Mouse (Mus musculus) midbrain, embryonic 11.5 days (tissue): ENCODE data around the gene Izumo1. TPM values are rescaled to one million over a fixed set of nuclear protein-coding genes. Genes with fewer than 3 reads are reported as not detected.
A peak's percentile ranks its signal among the peaks of the same experiment; 100 is the strongest.
"Not testable (repeated sequence)": the region's sequence is repeated elsewhere in the genome, so short reads cannot be mapped to it uniquely, and the experiment has no call there.

ENCODE experiments used
- ATAC-seq: fragments of 200-750 bp; cut with Nextera tagmentation; 2 replicates; pipeline ENCODE4 v1.8.0; 2017; ENCODE audit warnings: moderate TSS enrichment, moderate library complexity; ENCODE audit not compliant: low FRiP score
- DNase-seq: peaks from one replicate; pipeline ENCODE4 v3.0.0; 2015; ENCODE audit warnings: low spot score; ENCODE audit errors: missing footprints
- H3K27ac ChIP-seq: fragments of 300-500 bp; sonication (generic); 2 replicates; pipeline ENCODE4 v1.5.1; 2014; ENCODE audit warnings: low read depth, low read length
- H3K27me3 ChIP-seq: fragments of 300-500 bp; sonication (generic); 2 replicates; pipeline ENCODE4 v1.6.1; 2014; ENCODE audit warnings: mild to moderate bottlenecking, low read length, moderate library complexity, mixed read lengths; ENCODE audit not compliant: control insufficient read depth, insufficient read depth
- H3K36me3 ChIP-seq: fragments of 300-500 bp; sonication (generic); 2 replicates; pipeline ENCODE4 v1.6.1; 2014; ENCODE audit warnings: mild to moderate bottlenecking, low read length, moderate library complexity, mixed read lengths; ENCODE audit not compliant: control insufficient read depth, insufficient read depth
- H3K4me1 ChIP-seq: fragments of 300-500 bp; sonication (generic); 2 replicates; pipeline ENCODE4 v1.6.1; 2014; ENCODE audit warnings: low read length; ENCODE audit not compliant: control insufficient read depth, insufficient read depth
- H3K4me2 ChIP-seq: fragments of 300-500 bp; sonication (generic); 2 replicates; pipeline ENCODE4 v1.6.1; 2014; ENCODE audit warnings: mild to moderate bottlenecking, moderate library complexity
- H3K4me3 ChIP-seq: fragments of 300-500 bp; sonication (generic); 2 replicates; pipeline ENCODE4 v1.5.1; 2014; ENCODE audit warnings: low read depth, low read length
- H3K9ac ChIP-seq: fragments of 300-500 bp; sonication (generic); 2 replicates; pipeline ENCODE4 v1.6.1; 2014; ENCODE audit warnings: low read length
- H3K9me3 ChIP-seq: fragments of 300-500 bp; sonication (generic); 2 replicates; pipeline ENCODE4 v1.6.1; 2016; ENCODE audit warnings: low read length; ENCODE audit not compliant: control insufficient read depth
- WGBS: fragments of 180-500 bp; shearing (Covaris S2); extraction: QIAGEN DNeasy Blood & Tissue Kit; methylation state at CpG from one replicate; pipeline ENCODE4 v1.1.7; 2014; 5-methylcytosine and 5-hydroxymethylcytosine counted together
- polyA plus RNA-seq: library from polyadenylated mRNA; unstranded; fragments of >200 nt; fragmentation: Nextera tagmentation; extraction: Ambion mirVana; gene quantifications from 2 replicates; pipeline ENCODE4 v1.2.1, GENCODE M21; 2014

The Izumo1 gene
- polyA plus RNA-seq, 1 experiment from 2014 or later: 0.29 TPM

DNA sequence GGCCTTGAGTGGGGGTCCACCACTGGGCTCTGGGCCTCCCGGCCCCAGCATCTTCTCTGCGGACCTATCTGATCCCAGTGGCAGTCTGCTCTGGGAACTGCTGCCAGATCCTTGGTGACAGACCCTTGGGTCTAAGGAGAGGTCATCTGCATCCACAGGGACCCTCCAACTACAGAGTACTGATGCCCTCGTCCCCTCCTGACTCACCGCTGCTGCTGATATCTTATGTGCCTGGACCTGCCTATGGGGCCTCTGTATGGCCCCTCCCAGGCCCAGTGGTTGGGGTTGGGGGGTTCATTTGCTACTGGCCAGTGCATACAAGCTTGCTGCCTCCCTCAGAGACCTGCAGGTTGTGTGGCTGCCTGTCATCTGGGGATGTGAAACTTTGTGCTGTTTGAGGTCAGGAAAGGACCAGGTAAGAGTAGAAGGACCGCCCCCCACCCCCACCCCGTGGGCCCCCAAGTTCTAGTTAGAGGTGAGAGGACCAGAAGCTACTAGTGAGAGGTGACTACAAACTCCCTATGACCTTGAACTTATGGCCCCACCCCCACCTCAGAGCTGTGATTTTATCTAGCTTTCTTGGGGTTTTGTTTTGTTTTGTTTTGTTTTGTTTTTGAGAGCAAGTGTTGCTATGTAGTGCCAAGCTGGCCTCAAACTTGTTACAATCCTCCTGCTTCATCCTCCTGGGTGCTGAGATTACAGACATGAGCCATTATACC is 23.4 kb downstream of the Izumo1 start:
- H3K4me2 ChIP-seq: peak overlapping the region; percentile 87
- ATAC-seq (no peak), DNase-seq (no peak)
- H3K27me3 ChIP-seq: no peaks in the 10 kb centered on the region
- H3K36me3 ChIP-seq: no peaks in the 10 kb centered on the region
- peaks cover 17% of the 10 kb centered on the region for H3K4me1 ChIP-seq
- WGBS: 74% methylated on average over 6 of the region's 6 CpGs
- no peaks in the 10 kb centered on the region for H3K9me3 ChIP-seq
- 0 out of 2 replicates have a peak overlapping the region, but pooled peaks have one; percentile 63 for H3K9ac ChIP-seq
- H3K27ac ChIP-seq: no peak overlapping the region; the same call in 1 of the 2 replicates
- peak overlapping the region; percentile 33; the same call in 1 of the 2 replicates for H3K4me3 ChIP-seq

GRCm38 (mm10) chr7:45645591-45645971 is 24.0 kb downstream of the Izumo1 start:
- H3K9me3 ChIP-seq: no peaks in the 10 kb centered on the region
- no peaks in the 10 kb centered on the region for H3K36me3 ChIP-seq
- H3K9ac ChIP-seq: no peak overlapping the region
- no peak overlapping the region for H3K27ac ChIP-seq
- ATAC-seq: no peak
- peaks cover 17% of the 10 kb centered on the region for H3K4me1 ChIP-seq
- H3K4me2 ChIP-seq: no peak overlapping the region
- DNase-seq: no peak
- H3K4me3 ChIP-seq: no peak overlapping the region
- H3K27me3 ChIP-seq: no peaks in the 10 kb centered on the region
- 73% methylated on average over 7 of the region's 7 CpGs for WGBS

DNA sequence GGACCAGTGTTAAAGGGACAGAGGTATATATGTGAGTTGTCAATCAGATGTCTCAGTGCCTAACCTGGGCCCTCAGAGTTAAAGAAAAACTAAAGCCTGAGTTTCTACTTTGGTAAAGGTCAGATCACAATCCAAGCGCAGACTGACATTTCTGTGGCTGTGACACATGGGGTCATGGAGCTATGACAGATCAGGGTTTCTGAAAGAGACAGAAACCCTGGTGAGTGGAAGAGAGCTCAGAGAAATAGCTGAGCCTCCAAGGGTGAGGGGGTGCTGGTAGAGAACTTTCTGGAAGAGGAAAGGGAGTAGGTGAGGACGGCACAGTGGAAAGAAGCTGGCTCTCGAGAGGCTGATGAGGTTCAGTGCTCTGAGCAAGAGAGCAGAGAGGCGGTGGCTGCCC is 25.1 kb downstream of the Izumo1 start:
- ATAC-seq (no peak), DNase-seq (no peak)
- Histone ChIP-seq H3K4me1 (peaks cover 17% of the 10 kb centered on the region), H3K4me3 (no peak overlapping the region), H3K27ac (no peak overlapping the region), H3K9ac (no peak overlapping the region), H3K4me2 (no peak overlapping the region), H3K27me3 (no peaks in the 10 kb centered on the region), H3K9me3 (no peaks in the 10 kb centered on the region), H3K36me3 (no peaks in the 10 kb centered on the region)
- WGBS: 77% methylated on average over 4 of the region's 4 CpGs

DNA sequence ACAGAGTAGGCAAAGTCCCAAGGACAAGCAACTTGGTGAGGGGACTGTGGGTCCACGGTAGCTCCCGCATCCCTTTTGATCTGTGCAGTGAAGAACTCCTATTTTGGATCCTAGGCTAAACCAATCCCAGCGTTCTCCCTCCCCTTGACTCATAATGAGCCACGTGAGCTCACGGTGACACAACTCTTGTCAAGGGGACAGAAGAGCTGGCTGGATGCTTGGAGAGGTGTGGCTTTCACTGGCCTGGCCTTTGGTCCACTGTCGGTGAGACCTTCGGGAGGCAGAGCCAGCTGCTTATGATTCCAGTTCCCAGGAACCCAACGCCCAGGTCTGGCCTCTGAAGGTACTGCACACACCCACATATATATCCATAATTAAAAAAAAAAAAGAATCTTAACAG is 27.7 kb downstream of the Izumo1 start:
- ATAC-seq (no peak), DNase-seq (no peak)
- Histone ChIP-seq H3K27me3 (no peaks in the 10 kb centered on the region), H3K4me2 (no peak overlapping the region), H3K36me3 (no peaks in the 10 kb centered on the region), H3K4me3 (no peak overlapping the region), H3K4me1 (peaks cover 4% of the 10 kb centered on the region), H3K9ac (no peak overlapping the region), H3K9me3 (no peaks in the 10 kb centered on the region), H3K27ac (no peak overlapping the region)
- 79% methylated on average over 8 of the region's 8 CpGs for WGBS

GRCm38 (mm10) chr7:45650484-45650883 is 28.9 kb downstream of the Izumo1 start:
- not testable (repeated sequence) for H3K4me2 ChIP-seq, H3K27me3 ChIP-seq, H3K4me3 ChIP-seq, H3K27ac ChIP-seq, DNase-seq, H3K36me3 ChIP-seq, H3K9me3 ChIP-seq, H3K4me1 ChIP-seq, ATAC-seq, H3K9ac ChIP-seq
- 94% methylated on average over 19 of the region's 20 CpGs for WGBS

DNA sequence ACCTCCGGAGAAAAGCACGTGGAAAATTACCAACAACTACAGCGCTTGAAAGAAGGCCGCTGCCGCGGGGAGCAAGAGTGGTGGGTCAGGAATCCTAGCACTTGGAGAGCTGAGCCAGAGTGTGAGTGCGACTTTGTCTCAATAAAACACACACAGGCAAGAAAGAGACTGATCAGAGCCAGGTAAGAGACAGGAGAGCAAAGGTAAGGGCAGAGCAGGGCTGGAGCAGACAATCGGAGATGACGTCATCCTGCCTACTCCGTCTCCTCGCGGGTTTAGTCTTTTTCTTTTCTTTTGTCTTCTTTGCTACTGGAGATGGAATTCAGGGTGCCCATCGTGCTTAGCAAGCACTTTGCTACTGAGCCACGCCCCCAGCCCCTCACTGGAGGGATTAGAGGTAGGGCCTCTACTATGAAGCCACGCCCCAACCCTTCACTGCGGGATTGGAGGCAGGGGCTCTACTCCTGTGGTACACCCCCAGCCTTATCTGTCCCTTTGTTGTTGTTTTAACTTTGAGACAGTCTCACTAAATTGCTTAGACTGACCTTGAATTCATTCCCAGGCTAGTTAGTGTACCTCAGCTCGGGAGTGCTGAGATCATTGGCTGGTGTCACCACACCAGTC is 32.9 kb downstream of the Izumo1 start:
- WGBS: 31% methylated on average over 17 of the region's 17 CpGs
- DNase-seq (no peak), ATAC-seq (no peak)
- Histone ChIP-seq H3K4me1 (0 out of 2 replicates have a peak, but pooled peaks cover 2% of the 10 kb centered on the region), H3K27me3 (no peaks in the 10 kb centered on the region), H3K4me3 (no peak overlapping the region), H3K9ac (no peak overlapping the region; the same call in 1 of the 2 replicates), H3K4me2 (peak overlapping the region; percentile 24), H3K9me3 (no peaks in the 10 kb centered on the region), H3K27ac (no peak overlapping the region), H3K36me3 (no peaks in the 10 kb centered on the region)

DNA sequence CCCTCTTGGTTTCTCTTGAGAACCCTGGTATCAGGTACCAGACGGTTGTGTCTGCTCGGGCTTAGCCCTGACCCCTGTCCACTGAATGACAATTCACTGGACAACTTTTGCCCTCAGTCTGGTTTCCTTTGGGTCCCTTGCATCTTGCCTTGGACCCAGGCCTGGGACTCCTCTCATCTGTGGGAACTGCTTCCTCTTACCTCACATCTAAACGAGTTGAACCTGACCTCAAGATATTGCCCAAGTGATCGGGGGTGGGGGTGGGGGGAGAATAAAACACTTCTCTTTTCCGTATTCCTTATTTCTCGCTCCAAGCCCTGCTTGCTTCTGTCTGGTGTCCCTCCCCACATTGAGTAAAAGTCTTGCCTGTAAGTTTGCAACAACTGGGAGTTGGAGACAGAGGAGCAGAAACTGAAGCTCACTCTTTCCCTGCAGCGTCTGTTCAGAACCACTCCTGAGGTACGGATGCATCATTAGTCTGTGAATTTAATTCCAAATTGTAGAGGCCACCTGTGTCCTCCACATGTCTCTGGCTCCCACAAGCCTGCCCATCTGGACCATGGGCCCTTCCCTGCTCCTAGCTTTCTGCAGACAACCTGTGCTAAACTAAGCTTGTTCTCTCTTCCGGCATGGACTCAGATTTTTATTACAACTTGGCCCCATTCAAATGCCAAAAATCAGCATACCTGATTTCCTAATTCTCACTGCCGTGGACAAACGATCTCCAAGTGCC is 39.3 kb downstream of the Izumo1 start:
- H3K9ac ChIP-seq: no peak overlapping the region
- ATAC-seq (no peak), DNase-seq (no peak)
- H3K27ac ChIP-seq: no peak overlapping the region
- H3K36me3 ChIP-seq: no peaks in the 10 kb centered on the region
- no peaks in the 10 kb centered on the region for H3K27me3 ChIP-seq
- H3K4me3 ChIP-seq: no peak overlapping the region
- WGBS: 86% methylated on average over 11 of the region's 11 CpGs
- no peaks in the 10 kb centered on the region for H3K4me1 ChIP-seq
- H3K4me2 ChIP-seq: no peak overlapping the region
- H3K9me3 ChIP-seq: no peaks in the 10 kb centered on the region

GRCm38 (mm10) chr7:45661702-45662101 is 40.1 kb downstream of the Izumo1 start:
- H3K27me3 ChIP-seq, H3K27ac ChIP-seq, H3K4me3 ChIP-seq, H3K4me1 ChIP-seq, H3K9me3 ChIP-seq, ATAC-seq, DNase-seq, H3K36me3 ChIP-seq, H3K4me2 ChIP-seq, H3K9ac ChIP-seq: not testable (repeated sequence)
- 87% methylated on average over 6 of the region's 6 CpGs for WGBS
